Mouse (Mus musculus): ENCODE data around the gene Gdap1l1.
"Not testable (repeated sequence)": the region's sequence is repeated elsewhere in the genome, so short reads cannot be mapped to it uniquely, and the experiment has no call there.

The Gdap1l1 gene

GRCm38 (mm10) chr2:163438246-163438618 lies at the start of gene Gdap1l1:
Gene Gdap1l1, plus strand, starts transcription at chr2:163438476.
- DNase-seq (ENCODE audit: low read depth), result no peak

- DNase-seq (ENCODE audit: low read depth), result peak; percentile 66
Observed at GRCm38 (mm10) chr2:163392436-163392835, 45.8 kb upstream of the Gdap1l1 start.

- DNase-seq (ENCODE audit: low read depth), result no peak
Observed at GRCm38 (mm10) chr2:163393241-163393640, 45.0 kb upstream of the Gdap1l1 start.

- DNase-seq (ENCODE audit: low read depth), result no peak
Observed at GRCm38 (mm10) chr2:163393976-163394375, 44.3 kb upstream of the Gdap1l1 start.

GRCm38 (mm10) chr2:163394977-163395376 lies 43.3 kb upstream of the Gdap1l1 start:
- DNase-seq (ENCODE audit: low read depth), result no peak

GRCm38 (mm10) chr2:163397071-163397470 lies 41.2 kb upstream of the Gdap1l1 start:
- no peak for DNase-seq (ENCODE audit: low read depth)

GRCm38 (mm10) chr2:163397905-163398304 lies 40.4 kb upstream of the Gdap1l1 start, which contains the start of gene Jph2:
Gene Jph2, minus strand, starts transcription at chr2:163397993.
- DNase-seq (ENCODE audit: low read depth), result no peak

- peak; percentile 52 for DNase-seq (ENCODE audit: low read depth)
Observed at GRCm38 (mm10) chr2:163398770-163399169, 39.5 kb upstream of the Gdap1l1 start.

- DNase-seq (ENCODE audit: low read depth), result no peak
Observed at GRCm38 (mm10) chr2:163399222-163399621, 39.1 kb upstream of the Gdap1l1 start.

- DNase-seq (ENCODE audit: low read depth), result peak; percentile 94
Observed at GRCm38 (mm10) chr2:163401221-163401620, 37.1 kb upstream of the Gdap1l1 start.

- DNase-seq (ENCODE audit: low read depth), result no peak
Observed at GRCm38 (mm10) chr2:163404037-163404815, 34.0 kb upstream of the Gdap1l1 start.

- DNase-seq (ENCODE audit: low read depth), result no peak
Observed at GRCm38 (mm10) chr2:163410211-163410610, 28.1 kb upstream of the Gdap1l1 start.

GRCm38 (mm10) chr2:163411344-163411743 lies 26.9 kb upstream of the Gdap1l1 start:
- DNase-seq (ENCODE audit: low read depth), result not testable (repeated sequence)

GRCm38 (mm10) chr2:163411840-163412239 lies 26.4 kb upstream of the Gdap1l1 start:
- DNase-seq (ENCODE audit: low read depth), result no peak

- no peak for DNase-seq (ENCODE audit: low read depth)
Observed at GRCm38 (mm10) chr2:163412419-163412818, 25.9 kb upstream of the Gdap1l1 start.

GRCm38 (mm10) chr2:163412846-163413590 lies 25.3 kb upstream of the Gdap1l1 start:
- DNase-seq (ENCODE audit: low read depth), result no peak

- no peak for DNase-seq (ENCODE audit: low read depth)
Observed at GRCm38 (mm10) chr2:163417026-163417425, 21.2 kb upstream of the Gdap1l1 start.

- DNase-seq (ENCODE audit: low read depth), result no peak
Observed at GRCm38 (mm10) chr2:163417830-163418229, 20.4 kb upstream of the Gdap1l1 start.

- DNase-seq (ENCODE audit: low read depth), result no peak
Observed at GRCm38 (mm10) chr2:163418841-163419345, 19.4 kb upstream of the Gdap1l1 start.

GRCm38 (mm10) chr2:163419346-163420045 lies 18.8 kb upstream of the Gdap1l1 start:
- peak; percentile 98 for DNase-seq (ENCODE audit: low read depth)

- DNase-seq (ENCODE audit: low read depth), result peak; percentile 49
Observed at GRCm38 (mm10) chr2:163420366-163420886, 17.9 kb upstream of the Gdap1l1 start.
